In genomic region chr15:103169612-103170315, GRCm38 (mm10) we compare ENCODE assay signal across 7 mouse cellular contexts. TPM values are rescaled to one million over a fixed set of nuclear protein-coding genes. Genes with fewer than 3 reads are reported as not detected.
DNase-seq lines count a peak whose midpoint lies in the region; ATAC-seq lines count a peak whose summit lies in the region.

No protein-coding gene starts in this region.

- H3K9ac ChIP-seq in forebrain, embryonic 11.5 days (ENCODE audit: low read length), result no peak overlapping the region
- peak overlapping the region; percentile 33; the same call in 1 of the 2 replicates for H3K9ac ChIP-seq in limb, embryonic 15.5 days
- peak overlapping the region; percentile 71; the same call in 1 of the 2 replicates for H3K9ac ChIP-seq in stomach, embryonic 16.5 days (ENCODE audit: low read length)

- H3K27ac ChIP-seq in forebrain, embryonic 11.5 days (ENCODE audit: low read depth, low read length), result no peak overlapping the region
- peak overlapping the region; percentile 47 for H3K27ac ChIP-seq in limb, embryonic 15.5 days
- H3K27ac ChIP-seq in stomach, embryonic 16.5 days (ENCODE audit: low read length), result no peak overlapping the region

- ATAC-seq in megakaryocyte, adult 5-6 weeks (ENCODE audit: poor library complexity, severe bottlenecking), result no peak
- no peak for ATAC-seq in forebrain, embryonic 11.5 days (replicated peaks; ENCODE audit: low FRiP score)
- ATAC-seq in limb, embryonic 15.5 days (ENCODE audit: insufficient number of reproducible peaks, low FRiP score, low TSS enrichment, low read depth), result no peak
- no peak for ATAC-seq in stomach, embryonic 16.5 days (ENCODE audit: insufficient read depth, low FRiP score)

- no peaks in the 10 kb centered on the region for H3K36me3 ChIP-seq in megakaryocyte, embryonic 14.5 days (replicated peaks; ENCODE audit: low read length)
- H3K36me3 ChIP-seq in forebrain, embryonic 11.5 days (ENCODE audit: control insufficient read depth, insufficient read depth, low read length), result no peaks in the 10 kb centered on the region
- no peaks in the 10 kb centered on the region for H3K36me3 ChIP-seq in limb, embryonic 15.5 days
- H3K36me3 ChIP-seq in stomach, embryonic 16.5 days (ENCODE audit: control insufficient read depth, insufficient read depth, low read length), result no peaks in the 10 kb centered on the region

- 3% methylated on average over 26 of the region's 26 CpGs for WGBS in forebrain, embryonic 11.5 days
- WGBS in limb, embryonic 15.5 days, result 7% methylated on average over 26 of the region's 26 CpGs
- 9% methylated on average over 26 of the region's 26 CpGs for WGBS in stomach, embryonic 16.5 days

- peaks cover 5% of the 10 kb centered on the region for H3K9me3 ChIP-seq in megakaryocyte, embryonic 14.5 days
- H3K9me3 ChIP-seq in forebrain, embryonic 11.5 days (ENCODE audit: control insufficient read depth, low read length), result no peaks in the 10 kb centered on the region
- no peaks in the 10 kb centered on the region for H3K9me3 ChIP-seq in limb, embryonic 15.5 days
- no peaks in the 10 kb centered on the region for H3K9me3 ChIP-seq in stomach, embryonic 16.5 days (replicated peaks; ENCODE audit: control insufficient read depth, low read length)

- peak overlapping the region; percentile 90 for H3K4me3 ChIP-seq in megakaryocyte, embryonic 14.5 days (replicated peaks)
- peak overlapping the region; percentile 41; the same call in 1 of the 2 replicates for H3K4me3 ChIP-seq in forebrain, embryonic 11.5 days (ENCODE audit: low read depth, low read length)
- H3K4me3 ChIP-seq in limb, embryonic 15.5 days, result peak overlapping the region; percentile 46
- H3K4me3 ChIP-seq in stomach, embryonic 16.5 days (replicated peaks; ENCODE audit: low read length), result peak overlapping the region; percentile 55

- peak overlapping the region; percentile 79 for H3K4me2 ChIP-seq in forebrain, embryonic 11.5 days (ENCODE audit: low read depth, low read length, severe bottlenecking)
- peak overlapping the region; percentile 87 for H3K4me2 ChIP-seq in limb, embryonic 15.5 days
- peak overlapping the region; percentile 92 for H3K4me2 ChIP-seq in stomach, embryonic 16.5 days (ENCODE audit: low read depth, low read length)

- H3K27me3 ChIP-seq in megakaryocyte, embryonic 14.5 days (replicated peaks), result peaks cover 93% of the 10 kb centered on the region
- peaks cover 87% of the 10 kb centered on the region for H3K27me3 ChIP-seq in forebrain, embryonic 11.5 days (ENCODE audit: control insufficient read depth, insufficient read depth, low read length)
- peaks cover 93% of the 10 kb centered on the region for H3K27me3 ChIP-seq in limb, embryonic 15.5 days
- H3K27me3 ChIP-seq in stomach, embryonic 16.5 days (ENCODE audit: control insufficient read depth, insufficient read depth, low read length), result peaks cover 48% of the 10 kb centered on the region

- peaks cover 64% of the 10 kb centered on the region for H3K4me1 ChIP-seq in megakaryocyte, embryonic 14.5 days
- peaks cover 13% of the 10 kb centered on the region; the same call in 1 of the 2 replicates for H3K4me1 ChIP-seq in forebrain, embryonic 11.5 days (replicated peaks; ENCODE audit: control insufficient read depth, insufficient read depth, low read length)
- peaks cover 29% of the 10 kb centered on the region for H3K4me1 ChIP-seq in limb, embryonic 15.5 days
- H3K4me1 ChIP-seq in stomach, embryonic 16.5 days (ENCODE audit: control insufficient read depth, insufficient read depth, low read length), result peaks cover 29% of the 10 kb centered on the region

- DNase-seq in forebrain, embryonic 11.5 days (ENCODE audit: low spot score), result peak; percentile 65
- DNase-seq in cerebellum, postnatal 14 days, result no peak
- DNase-seq in layer of hippocampus, adult 11-12 months (ENCODE audit: low spot score), result no peak

RNA-seq across cellular contexts. Expression of gene Smug1, which starts 2.9 kb away (rescaled TPM):
- polyA plus RNA-seq in megakaryocyte, embryonic 14.5 days (2012; ENCODE audit: insufficient read depth, low replicate concordance), result 0.73 and 2.1 TPM in 2 replicates
- total RNA-seq in megakaryocyte, adult 5-6 weeks (2015), result 2.8 and 3.9 TPM in 2 replicates
- total RNA-seq in megakaryocyte, adult 5-6 weeks (2017), result 3.3 and 3.8 TPM in 2 replicates
- polyA plus RNA-seq in forebrain, embryonic 11.5 days (2014; fragmentation: Nextera tagmentation; extraction: Ambion mirVana), result 20.5 and 23.3 TPM in 2 replicates
- polyA plus RNA-seq in limb, embryonic 15.5 days (2015; fragmentation: Nextera tagmentation; extraction: Ambion mirVana), result 17.0 and 18.3 TPM in 2 replicates
- 20.1 and 21.1 TPM in 2 replicates for polyA plus RNA-seq in stomach, embryonic 16.5 days (2015; fragmentation: Nextera tagmentation; extraction: Ambion mirVana)
